In the genomic region with DNA sequence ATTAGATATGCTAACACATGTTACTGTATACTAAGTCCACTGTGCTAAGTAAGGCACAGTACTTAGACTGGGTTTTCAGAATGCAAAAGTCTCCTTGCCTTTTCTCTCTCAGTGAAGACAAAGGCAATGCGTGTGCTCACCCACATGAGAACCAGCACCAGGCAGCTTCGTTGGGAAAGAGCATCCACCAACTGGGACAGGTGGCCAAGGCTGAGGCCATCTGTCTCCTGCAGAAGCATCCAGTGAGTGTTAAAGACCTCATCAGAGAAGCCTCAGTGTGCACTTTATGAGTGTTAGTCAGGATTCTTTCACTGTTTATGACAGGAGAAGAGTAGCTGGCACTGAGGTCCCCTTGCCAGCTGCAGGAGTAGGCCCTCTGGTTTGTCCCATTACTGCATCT, we compare ENCODE assay signal across 15 mouse cellular contexts.
DNase-seq lines count a peak whose midpoint lies in the region; ATAC-seq and TF ChIP-seq lines count a peak whose summit lies in the region.
"Had no signal": no experiment of that assay in that cellular context is flagged by ENCODE, and none has a peak within 500 bp of the region (broad histone marks: within the 10 kb centered on the region; RNA-seq: fewer than 3 reads in every experiment).

No protein-coding gene starts in this region.

- no peaks in the 10 kb centered on the region for H3K27me3 ChIP-seq in hindbrain, embryonic 13.5 days
- H3K27me3 ChIP-seq in hindbrain, embryonic 10.5 days (ENCODE audit: insufficient read depth, poor library complexity, severe bottlenecking), result no peaks in the 10 kb centered on the region
- no peaks in the 10 kb centered on the region for H3K27me3 ChIP-seq in forebrain, postnatal 0 days (ENCODE audit: insufficient read depth, low read length)
- H3K27me3 ChIP-seq: limb, embryonic 13.5 days; midbrain, embryonic 15.5 days; stomach, embryonic 15.5 days had no signal

- H3K36me3 ChIP-seq in hindbrain, embryonic 13.5 days, result no peaks in the 10 kb centered on the region
- no peaks in the 10 kb centered on the region for H3K36me3 ChIP-seq in hindbrain, embryonic 10.5 days
- H3K36me3 ChIP-seq in forebrain, postnatal 0 days (ENCODE audit: insufficient read depth), result no peaks in the 10 kb centered on the region
- H3K36me3 ChIP-seq: limb, embryonic 13.5 days; midbrain, embryonic 15.5 days; stomach, embryonic 15.5 days had no signal

- no peak overlapping the region for H3K4me2 ChIP-seq in hindbrain, embryonic 13.5 days
- H3K4me2 ChIP-seq in forebrain, postnatal 0 days (ENCODE audit: low read depth), result no peak overlapping the region
- H3K4me2 ChIP-seq: limb, embryonic 13.5 days; midbrain, embryonic 15.5 days; stomach, embryonic 15.5 days had no signal

- no peaks in the 10 kb centered on the region for H3K9me3 ChIP-seq in hindbrain, embryonic 13.5 days
- no peaks in the 10 kb centered on the region for H3K9me3 ChIP-seq in hindbrain, embryonic 10.5 days
- H3K9me3 ChIP-seq in forebrain, postnatal 0 days (ENCODE audit: low read length), result no peaks in the 10 kb centered on the region
- H3K9me3 ChIP-seq: limb, embryonic 13.5 days; midbrain, embryonic 15.5 days; stomach, embryonic 15.5 days had no signal

- no peak for DNase-seq in hindbrain, embryonic 10.5 days (ENCODE audit: low spot score)
- peak; percentile 87 for DNase-seq in cerebellum, adult 11-12 months
- peak; percentile 62 for DNase-seq in forebrain, postnatal 0 days
- DNase-seq in left cerebral cortex, postnatal 25 days (ENCODE audit: low spot score in 2 of 2), result peak; percentile 41 to 84
- DNase-seq in spleen, postnatal 4 days (ENCODE audit: low spot score in 2 of 2), result no peak
- DNase-seq in thymus, postnatal 36 days, result no peak
- no peak for DNase-seq in thymus, postnatal 4 days
- DNase-seq: adrenal gland, postnatal 14 days; kidney, adult 11 months had no signal

- H3K27ac ChIP-seq in hindbrain, embryonic 13.5 days, result peak overlapping the region; percentile 5; the same call in 1 of the 2 replicates
- no peak overlapping the region for H3K27ac ChIP-seq in hindbrain, embryonic 10.5 days
- no peak overlapping the region for H3K27ac ChIP-seq in forebrain, postnatal 0 days (ENCODE audit: low read depth, low read length)
- H3K27ac ChIP-seq: limb, embryonic 13.5 days; midbrain, embryonic 15.5 days; stomach, embryonic 15.5 days had no signal

- 72% methylated on average over 2 of the region's 2 CpGs for WGBS in hindbrain, embryonic 13.5 days
- 74% methylated on average over 2 of the region's 2 CpGs for WGBS in hindbrain, embryonic 10.5 days
- 35% methylated on average over 2 of the region's 2 CpGs for WGBS in forebrain, postnatal 0 days

- peaks cover 4% of the 10 kb centered on the region; the same call in 1 of the 2 replicates for H3K4me1 ChIP-seq in hindbrain, embryonic 13.5 days (replicated peaks)
- 0 out of 2 replicates have a peak, but pooled peaks cover 3% of the 10 kb centered on the region for H3K4me1 ChIP-seq in hindbrain, embryonic 10.5 days (replicated peaks)
- no peaks in the 10 kb centered on the region for H3K4me1 ChIP-seq in forebrain, postnatal 0 days (ENCODE audit: insufficient read depth)
- H3K4me1 ChIP-seq: limb, embryonic 13.5 days; midbrain, embryonic 15.5 days; stomach, embryonic 15.5 days had no signal

- ATAC-seq in hindbrain, embryonic 13.5 days (ENCODE audit: low FRiP score), result no peak; the same call in 1 of the 2 replicates
- peak; percentile 71 for ATAC-seq in forebrain, postnatal 0 days
- ATAC-seq: lung, postnatal 0 days; midbrain, embryonic 15.5 days; Patski had no signal

- no peak for TF ChIP-seq CTCF in forebrain, postnatal 0 days (IDR thresholded peaks at IDR 0.05; ENCODE audit: low read depth)

- no peak overlapping the region for H3K9ac ChIP-seq in hindbrain, embryonic 13.5 days
- no peak overlapping the region for H3K9ac ChIP-seq in forebrain, postnatal 0 days
- H3K9ac ChIP-seq: limb, embryonic 13.5 days; midbrain, embryonic 15.5 days; stomach, embryonic 15.5 days had no signal

- intact Hi-C loops in left cerebral cortex, postnatal 25 days (cut with DNase I), result no loop called here

- no peak overlapping the region for H3K4me3 ChIP-seq in hindbrain, embryonic 13.5 days
- H3K4me3 ChIP-seq in hindbrain, embryonic 10.5 days, result no peak overlapping the region
- no peak overlapping the region for H3K4me3 ChIP-seq in forebrain, postnatal 0 days (ENCODE audit: low read depth, low read length)
- H3K4me3 ChIP-seq: limb, embryonic 13.5 days; midbrain, embryonic 15.5 days; stomach, embryonic 15.5 days had no signal

Comparison
In these comparisons a context has a peak if more than half of its experiments do, and no peak if none do; other contexts are left out.
1. DNase-seq: peak in cerebellum, adult 11-12 months (single experiment), forebrain, postnatal 0 days (single experiment) and left cerebral cortex, postnatal 25 days (2 of 2); none in hindbrain, embryonic 10.5 days (single experiment), spleen, postnatal 4 days (0 of 2), thymus, postnatal 36 days (0 of 2) and thymus, postnatal 4 days (single experiment).